Mouse (Mus musculus) Muller cell, postnatal 12 days (primary cell): ENCODE results near the gene Dcaf4.
A peak's percentile ranks its signal among the peaks of the same experiment; 100 is the strongest.

Experiments
- DNase-seq: peaks from one replicate; pipeline ENCODE4 v3.0.0-alpha.2; 2015; ENCODE audit errors: inconsistent ontology term

Dcaf4 gene

GRCm38 (mm10) chr12:83495961-83496282 lies 24.3 kb upstream of the Dcaf4 start:
- DNase-seq = no peak

- no peak for DNase-seq
Observed at GRCm38 (mm10) chr12:83496336-83496735, 23.9 kb upstream of the Dcaf4 start.

DNA sequence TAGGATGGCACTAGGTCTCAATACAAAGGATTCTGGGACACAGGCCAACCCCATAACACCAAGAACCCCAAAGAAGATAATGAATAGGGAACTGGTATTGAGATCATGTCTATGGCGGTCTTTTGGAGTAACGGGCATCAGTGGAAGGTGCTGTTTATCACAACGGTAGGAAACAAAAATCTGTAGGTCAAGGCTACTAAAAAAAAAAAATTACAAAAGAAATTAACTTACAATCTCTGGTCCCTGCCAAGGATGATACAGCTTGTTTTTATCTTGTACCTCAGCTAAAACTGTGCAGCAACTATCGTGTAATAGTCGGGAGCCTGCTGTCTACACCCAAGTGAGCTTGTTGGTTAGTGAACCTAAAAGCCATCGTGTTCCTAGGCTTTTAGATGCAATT lies 23.5 kb upstream of the Dcaf4 start:
- DNase-seq = no peak

DNA sequence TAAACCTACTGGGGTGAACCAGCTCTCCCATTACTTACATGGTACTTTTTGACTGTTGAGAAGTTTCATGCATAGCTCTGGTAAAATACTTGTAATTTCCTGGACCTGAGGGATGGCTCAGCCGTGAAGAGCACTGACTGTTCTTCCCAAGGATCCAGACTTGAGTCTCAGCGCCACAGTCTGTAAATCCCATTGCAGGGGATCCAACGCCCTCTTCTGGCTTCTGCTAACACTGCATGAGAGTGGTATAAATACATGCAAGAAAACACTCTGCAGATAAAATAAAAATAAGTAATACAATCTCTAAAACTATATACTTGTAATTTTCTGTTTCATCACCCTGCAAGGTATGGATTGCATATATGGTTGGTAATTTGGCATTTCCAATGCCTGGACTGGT lies 22.3 kb upstream of the Dcaf4 start:
- DNase-seq = no peak

GRCm38 (mm10) chr12:83499256-83499655 lies 21.0 kb upstream of the Dcaf4 start:
- no peak for DNase-seq

GRCm38 (mm10) chr12:83502190-83502589 lies 18.1 kb upstream of the Dcaf4 start:
- DNase-seq = peak; percentile 78

DNA sequence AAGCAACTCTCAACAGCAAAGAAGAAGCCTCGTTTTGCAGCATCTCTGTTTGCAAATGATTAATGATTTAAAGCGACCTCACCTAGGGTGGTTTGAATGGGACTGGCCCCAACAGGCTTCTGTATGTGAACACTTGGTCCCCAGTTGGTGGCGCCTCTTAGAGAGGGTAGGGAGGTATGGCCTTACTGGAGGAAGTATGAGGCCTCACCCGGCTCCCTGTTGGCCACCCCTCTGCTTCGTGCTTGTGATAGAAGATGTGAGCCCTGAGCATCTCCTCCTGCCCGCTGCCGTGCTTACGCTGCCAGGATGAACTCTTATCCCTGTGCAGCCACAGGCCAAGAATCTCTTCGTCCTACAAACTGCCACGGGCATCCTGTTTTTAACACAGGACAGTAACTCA lies 13.7 kb upstream of the Dcaf4 start:
- DNase-seq = no peak

- no peak for DNase-seq
Observed at GRCm38 (mm10) chr12:83510586-83510985, 9.7 kb upstream of the Dcaf4 start.

DNA sequence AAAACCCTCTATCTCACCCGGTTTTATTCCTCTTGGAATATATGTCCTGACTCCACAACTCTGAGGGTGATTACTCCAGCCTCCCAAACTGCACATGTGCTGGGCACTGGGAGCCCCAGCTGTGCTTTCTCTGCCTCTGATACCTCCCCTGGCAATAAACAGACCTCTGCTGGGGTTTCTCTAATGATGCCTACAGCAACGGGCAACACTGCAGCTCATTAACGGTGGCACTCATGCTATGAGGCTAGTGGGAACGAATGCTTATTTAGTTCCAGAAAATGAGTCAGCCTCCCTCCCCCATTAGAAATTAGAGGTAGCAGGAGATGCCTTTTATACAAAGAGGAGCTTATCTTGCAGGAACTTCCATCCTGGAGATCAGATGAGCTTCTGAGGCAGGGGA lies 7.5 kb upstream of the Dcaf4 start:
- DNase-seq = peak; percentile 87

DNA sequence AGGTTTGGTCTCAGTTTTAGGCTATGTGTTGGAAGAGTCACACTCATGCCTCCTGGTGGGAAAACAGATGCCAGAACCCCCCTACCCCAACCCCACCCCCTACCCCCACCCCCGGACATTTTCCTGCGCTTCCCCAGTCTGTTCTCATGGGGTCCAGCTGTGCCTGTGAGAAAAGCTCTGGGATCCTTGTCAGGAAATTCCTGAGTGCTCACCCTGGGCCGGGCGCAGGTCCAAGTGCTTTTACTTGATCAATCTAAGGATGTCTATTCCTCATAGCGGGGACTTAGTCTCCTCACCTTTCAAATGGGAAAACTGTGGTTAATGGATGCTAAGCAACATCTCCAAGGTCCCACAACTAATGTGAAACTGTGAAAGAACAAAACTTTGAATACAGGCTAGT lies 7.1 kb upstream of the Dcaf4 start:
- DNase-seq = peak; percentile 78

- DNase-seq = peak; percentile 71
Observed at GRCm38 (mm10) chr12:83514216-83514615, 6.0 kb upstream of the Dcaf4 start.

DNA sequence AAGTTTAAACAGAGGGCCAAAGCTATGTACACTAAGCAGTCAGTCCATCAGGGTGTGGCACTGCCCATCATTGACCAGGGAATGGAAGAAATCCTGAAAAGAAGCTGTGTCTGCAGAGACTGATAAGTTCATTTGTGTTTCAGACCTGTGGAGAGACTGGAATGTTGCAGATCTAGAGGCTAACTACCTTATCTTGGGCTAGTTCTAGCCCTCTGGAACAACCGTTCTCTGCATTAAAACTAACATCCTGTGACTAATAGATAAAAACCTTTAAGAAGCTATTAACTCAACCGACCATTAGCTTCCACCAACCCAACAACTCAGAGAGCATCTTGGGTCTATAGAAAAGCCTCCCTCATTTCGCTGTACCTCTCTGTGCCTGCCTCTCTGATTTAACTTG lies 2.7 kb upstream of the Dcaf4 start:
- DNase-seq = no peak

DNA sequence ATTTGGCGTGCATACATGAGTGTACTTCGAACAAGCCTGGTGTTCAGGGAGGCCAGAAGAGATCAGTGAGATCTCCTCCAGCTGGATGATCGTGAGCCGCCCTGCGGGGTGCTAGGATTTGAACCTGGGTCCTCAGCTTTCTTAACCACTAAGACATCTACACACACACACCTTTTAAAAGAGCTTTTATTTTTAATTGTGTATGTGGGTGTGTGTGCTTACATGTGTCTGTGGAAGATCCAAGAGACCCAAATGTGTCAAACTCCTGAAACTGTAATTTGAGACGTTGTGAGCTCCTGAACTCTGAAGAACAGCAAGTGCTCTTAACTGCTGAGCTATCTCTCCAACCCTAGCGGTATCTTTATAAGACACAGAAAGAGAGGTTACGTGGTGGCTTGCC lies 817 bp downstream of the Dcaf4 start:
- DNase-seq = no peak

- DNase-seq = no peak
Observed at GRCm38 (mm10) chr12:83523056-83523455, 2.8 kb downstream of the Dcaf4 start.

GRCm38 (mm10) chr12:83523892-83524291 lies 3.6 kb downstream of the Dcaf4 start:
- no peak for DNase-seq

DNA sequence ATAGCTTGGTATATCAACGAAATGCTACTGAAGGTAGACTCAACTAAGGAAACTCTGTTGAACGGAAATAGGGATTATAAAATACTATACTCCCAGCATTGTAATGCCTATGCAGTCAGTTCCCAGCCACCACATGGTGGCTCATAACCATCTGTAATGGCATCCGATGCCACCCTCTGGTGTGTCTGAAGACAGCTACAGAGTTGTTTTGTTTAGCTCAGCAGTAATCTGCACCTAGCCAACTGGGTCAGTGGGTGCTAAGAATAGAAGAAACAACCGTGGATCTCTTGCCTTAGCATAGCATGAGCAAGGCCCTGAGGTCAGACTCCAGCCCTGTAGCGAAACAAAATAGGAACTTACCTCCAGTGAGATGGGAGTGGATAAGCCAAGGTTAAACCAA lies 4.1 kb downstream of the Dcaf4 start:
- DNase-seq = no peak

DNA sequence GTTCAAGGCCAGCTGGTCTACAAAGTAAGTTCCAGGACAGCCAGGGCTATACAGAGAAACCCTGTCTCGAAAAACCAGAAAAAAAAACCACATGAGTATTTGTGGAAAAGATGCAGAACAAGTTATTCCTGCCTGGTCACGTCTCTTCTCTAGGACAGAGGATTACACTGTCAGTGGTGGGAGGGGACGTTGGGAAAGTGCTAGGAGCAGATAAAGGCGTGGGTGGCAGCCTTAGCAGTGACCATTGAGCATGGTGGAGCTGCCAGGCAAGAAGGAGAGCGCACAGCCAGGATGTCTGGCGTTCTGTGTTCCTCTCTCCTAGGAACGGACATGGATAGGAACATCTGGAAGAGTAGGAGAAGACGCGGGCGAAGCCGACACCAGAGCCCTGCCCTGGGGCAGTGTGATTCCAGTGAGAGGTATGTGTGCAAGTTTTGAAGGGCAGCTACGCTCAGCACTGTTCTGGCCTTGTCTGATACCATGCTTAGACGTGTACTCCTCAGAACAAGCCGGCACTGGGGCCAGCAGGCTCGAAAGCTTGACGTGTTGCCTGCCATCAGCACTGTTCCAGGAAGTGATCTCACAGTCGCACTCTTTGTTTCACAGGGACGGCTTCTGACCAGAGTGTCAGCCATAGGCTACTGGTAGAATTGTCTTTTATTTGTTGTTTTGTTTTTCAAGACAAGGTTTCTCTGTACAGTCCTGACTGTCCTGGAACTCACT lies 5.7 kb downstream of the Dcaf4 start:
- no peak for DNase-seq

- no peak for DNase-seq
Observed at GRCm38 (mm10) chr12:83527816-83528215, 7.5 kb downstream of the Dcaf4 start.

GRCm38 (mm10) chr12:83528665-83529064 lies 8.4 kb downstream of the Dcaf4 start:
- DNase-seq = no peak

DNA sequence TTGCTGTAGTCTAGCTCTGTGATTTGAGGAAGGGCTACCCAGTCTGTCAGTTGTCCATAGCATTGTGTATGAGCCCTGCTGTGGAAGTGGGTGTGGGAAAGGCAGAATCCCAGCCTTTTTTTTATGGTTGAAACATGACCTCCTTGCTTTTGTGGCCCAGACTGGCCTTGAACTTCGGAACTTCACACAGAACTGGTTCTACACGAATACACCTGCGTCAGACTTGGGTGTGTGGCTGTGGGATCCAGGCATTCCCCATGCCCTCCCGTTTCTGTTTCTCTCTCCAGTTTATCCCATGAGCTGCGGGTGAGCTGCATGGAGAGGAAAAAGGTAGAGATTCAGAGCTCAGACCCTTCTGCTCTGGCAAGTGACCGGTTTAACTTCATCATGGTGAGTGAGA lies 11.7 kb downstream of the Dcaf4 start:
- no peak for DNase-seq

GRCm38 (mm10) chr12:83532966-83533365 lies 12.7 kb downstream of the Dcaf4 start:
- DNase-seq = no peak

DNA sequence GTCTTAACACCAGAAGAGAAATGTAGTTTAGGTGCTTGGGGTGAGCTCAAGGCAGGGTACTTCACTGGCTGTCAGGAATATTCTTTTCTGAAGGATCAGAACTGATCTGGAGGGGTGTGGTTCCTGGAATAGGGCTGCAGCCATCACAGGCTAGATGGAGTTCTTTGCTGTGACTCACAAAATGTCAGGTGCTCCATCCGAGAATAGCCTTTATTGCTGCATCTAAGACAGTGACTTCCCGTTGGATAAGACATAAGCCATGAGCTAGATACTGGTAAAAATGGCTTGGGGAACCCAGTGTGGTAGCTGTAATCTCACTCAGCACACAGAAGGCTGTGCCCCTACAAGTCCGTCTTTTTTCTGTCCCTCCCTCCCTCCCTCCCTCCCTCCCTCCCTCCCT lies 13.9 kb downstream of the Dcaf4 start:
- DNase-seq = no peak

DNA sequence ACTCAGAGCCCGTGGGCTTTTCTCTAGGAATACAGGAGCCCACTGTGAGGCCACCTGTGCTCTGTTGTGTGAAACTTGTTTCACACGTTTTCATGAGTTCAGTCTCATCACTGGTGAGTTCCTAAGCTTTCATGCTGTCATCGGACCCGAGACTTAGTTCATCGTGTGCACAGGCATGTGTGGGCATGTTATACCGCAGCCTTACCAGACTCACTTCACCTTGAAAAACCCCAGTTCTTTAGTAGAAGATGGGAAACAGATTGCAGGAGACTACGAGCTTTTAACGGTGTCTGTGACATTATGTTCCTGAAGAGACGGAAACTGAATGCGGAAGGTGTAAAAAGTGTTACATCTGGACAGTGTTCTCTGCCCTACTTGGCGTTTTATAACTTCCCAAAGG lies 15.2 kb downstream of the Dcaf4 start:
- DNase-seq = no peak

DNA sequence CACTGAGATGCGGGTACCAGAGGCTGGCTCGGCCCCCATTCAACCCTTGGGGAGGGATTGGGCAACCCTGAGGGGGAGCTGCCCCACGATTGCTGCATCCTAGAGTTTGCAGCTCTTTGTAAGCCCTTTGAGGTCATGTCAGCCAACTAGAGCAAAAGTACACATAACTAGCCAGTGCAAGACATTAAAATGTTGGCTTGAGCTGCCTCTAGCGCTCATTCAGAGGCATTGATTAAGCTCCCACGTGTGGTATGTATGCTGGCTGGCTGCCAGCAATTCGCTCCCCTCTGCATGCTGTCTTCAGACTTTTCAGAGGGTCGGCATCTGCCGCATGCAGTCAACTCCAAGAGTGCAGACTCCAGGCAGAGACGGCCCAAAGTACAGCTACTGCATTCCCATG lies 15.8 kb downstream of the Dcaf4 start:
- no peak for DNase-seq
